Mouse (Mus musculus): Measurements from ENCODE around the gene Litaf.

Litaf gene

GRCm38 (mm10) chr16:10992090-10993031 lies 73.6 kb downstream of the Litaf start:
- peak; percentile 54 for DNase-seq (ENCODE audit: low read depth, low spot score)

DNA sequence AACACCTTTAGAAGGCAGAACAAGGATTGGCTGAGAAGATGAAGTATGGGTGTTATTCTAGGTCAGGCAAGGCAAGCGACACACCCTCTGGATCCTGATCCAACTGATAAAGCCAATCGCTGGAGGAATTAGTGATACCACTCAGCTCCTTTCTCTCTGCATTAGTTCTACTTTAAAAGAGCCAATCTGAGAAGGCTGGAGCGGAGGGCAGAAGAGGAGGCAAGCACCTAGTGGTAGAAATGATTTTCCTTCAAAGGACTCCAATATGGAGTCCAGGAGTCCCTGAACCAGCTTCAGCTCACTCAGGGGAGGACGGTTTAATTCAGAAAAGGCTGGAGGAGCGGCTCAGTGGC lies 74.2 kb downstream of the Litaf start:
- peak; percentile 41 for DNase-seq (ENCODE audit: low read depth, low spot score)

DNA sequence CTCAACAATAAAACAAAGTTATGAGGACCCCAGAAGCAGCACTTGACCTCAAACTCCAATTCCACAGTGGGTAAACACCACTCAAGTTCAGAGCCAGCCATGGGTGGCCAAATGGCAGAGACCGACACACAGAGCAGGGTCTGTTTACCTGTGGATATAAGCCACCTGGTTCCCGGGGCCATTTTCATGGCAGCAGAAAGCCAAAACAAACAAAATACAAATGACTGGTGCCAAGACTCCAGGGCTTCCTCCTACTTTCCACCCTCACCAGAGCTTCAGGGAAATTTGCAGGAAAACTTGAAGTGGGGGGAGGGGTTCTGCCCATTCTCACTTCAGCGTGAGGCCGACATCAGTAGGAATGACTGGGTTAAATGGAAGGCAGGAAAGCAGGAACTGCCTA lies 75.2 kb downstream of the Litaf start:
- no peak for DNase-seq (ENCODE audit: low read depth, low spot score)

DNA sequence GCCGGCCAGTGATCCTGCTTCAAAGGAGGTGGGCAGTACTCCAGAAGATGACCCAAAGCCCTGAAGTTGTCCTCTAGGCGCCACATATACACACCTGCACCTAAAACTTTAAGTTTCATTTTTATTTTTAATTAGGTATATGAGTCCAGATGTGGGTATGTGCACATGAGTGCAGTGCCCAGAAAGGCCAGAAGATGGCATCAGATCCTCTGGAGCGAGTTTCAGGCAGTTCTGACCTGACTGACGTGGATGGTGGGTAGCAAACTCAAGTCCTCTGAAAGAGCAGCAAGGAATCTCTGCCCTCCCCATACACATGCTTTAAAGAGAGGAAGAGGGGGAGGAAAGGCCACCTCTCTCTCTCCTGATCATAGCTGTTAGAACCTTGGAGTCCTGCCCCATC lies 76.1 kb downstream of the Litaf start:
- peak; percentile 58 for DNase-seq (ENCODE audit: low read depth, low spot score)

DNA sequence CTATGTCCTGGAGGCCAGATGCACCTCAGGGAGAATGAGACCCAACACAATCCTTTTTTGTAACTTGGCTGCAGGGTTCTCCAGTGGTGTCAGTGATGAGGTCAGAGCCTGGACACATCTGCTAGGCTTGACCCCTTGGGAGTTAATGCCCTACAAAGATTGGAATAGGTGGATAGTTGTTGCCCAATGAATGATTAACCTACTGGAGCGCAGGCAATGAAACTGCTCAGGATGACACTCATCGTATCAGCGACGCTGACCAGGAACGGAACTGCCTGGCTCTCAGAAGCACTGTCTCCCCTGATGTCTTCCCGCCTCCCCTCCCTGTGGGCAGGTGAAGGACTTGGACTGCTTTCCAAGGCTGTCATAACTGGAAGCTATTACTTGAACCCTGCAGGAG lies 76.6 kb downstream of the Litaf start:
- DNase-seq (ENCODE audit: low read depth, low spot score) = no peak

GRCm38 (mm10) chr16:10988261-10988660 lies 77.7 kb downstream of the Litaf start:
- DNase-seq (ENCODE audit: low read depth, low spot score) = no peak

DNA sequence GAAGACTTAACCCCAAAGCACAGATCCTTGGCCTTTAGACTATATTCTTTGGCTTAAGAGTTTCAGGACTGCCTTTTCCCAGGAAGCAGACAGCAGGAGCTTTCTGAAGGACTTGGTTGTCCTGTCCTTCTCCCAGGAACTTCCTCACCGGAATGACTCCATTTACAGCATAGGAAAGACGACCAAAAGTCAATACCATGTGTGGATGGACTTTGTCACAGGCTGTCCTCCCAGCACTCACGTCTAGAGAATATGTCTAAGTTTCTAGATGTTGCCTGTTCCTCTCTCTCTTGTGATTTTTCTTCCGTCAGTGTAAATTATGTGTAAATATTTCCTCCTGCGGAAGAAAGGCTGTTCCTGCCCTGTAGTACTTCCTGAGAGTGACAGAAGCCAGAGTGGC lies 81.4 kb downstream of the Litaf start:
- no peak for DNase-seq (ENCODE audit: low read depth, low spot score)

DNA sequence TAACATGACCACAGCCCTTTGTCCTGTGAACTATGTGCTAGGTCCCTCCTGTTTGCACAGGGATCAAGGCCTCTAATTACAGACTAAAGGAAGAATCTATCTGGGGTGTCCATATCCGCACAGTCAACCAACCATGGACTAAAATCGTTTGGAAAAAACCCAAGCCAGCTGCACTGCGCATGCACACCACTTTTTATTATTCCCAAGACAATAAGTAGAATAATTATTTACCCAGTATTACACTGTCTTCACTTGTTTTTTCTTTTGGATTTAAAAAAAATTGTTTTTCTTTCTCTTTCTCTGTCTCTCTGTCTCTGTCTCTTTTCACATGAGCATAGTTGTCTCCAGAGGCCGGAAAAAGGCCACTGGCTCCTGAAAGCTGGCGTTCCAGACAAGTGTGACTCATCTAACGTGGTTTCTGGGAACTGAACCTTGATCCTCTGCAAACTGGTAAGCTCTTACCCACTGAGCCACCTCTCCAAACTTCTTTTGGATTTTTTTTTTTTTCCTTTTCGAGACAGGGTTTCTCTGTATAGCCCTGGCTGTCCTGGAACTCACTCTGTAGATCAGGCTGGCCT lies 84.4 kb downstream of the Litaf start:
- DNase-seq (ENCODE audit: low read depth, low spot score) = no peak

DNA sequence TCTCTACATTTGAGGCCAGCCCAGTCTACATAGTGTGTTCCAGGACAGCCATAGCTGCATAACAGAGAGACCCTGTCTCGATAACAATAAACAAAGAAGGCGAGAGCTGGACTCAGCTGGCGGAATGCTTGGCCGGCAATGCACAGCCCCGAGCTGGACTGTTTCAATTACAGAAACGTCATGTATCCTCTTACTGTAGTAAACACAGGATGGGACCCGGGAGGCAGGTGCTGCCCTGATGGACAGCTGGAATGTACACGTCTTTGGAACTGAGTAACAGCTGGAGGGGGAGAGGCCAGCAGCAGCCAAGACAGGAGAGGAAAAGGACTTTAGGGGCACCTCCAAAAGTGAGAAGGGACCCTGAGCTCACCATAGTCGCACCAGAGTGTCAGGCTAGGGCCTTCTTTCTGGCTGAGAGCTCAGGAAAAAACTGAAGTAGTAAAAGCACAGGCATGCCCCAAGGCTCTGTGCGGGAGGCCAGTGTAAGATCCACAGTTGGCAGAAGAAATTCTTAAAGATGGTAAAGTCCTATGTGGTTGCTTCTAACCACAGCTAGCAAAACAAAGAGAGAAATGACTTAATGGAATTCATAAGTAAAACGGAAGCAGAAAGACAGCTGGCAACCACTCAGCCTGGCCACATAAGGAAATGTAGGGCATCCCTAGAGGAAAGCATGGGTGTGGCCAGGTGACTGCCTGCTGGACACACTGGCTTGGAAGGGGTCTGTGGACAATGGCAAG lies 86.7 kb downstream of the Litaf start:
- DNase-seq (ENCODE audit: low read depth, low spot score) = peak; percentile 46

GRCm38 (mm10) chr16:10977877-10978276 lies 88.1 kb downstream of the Litaf start:
- no peak for DNase-seq (ENCODE audit: low read depth, low spot score)

GRCm38 (mm10) chr16:10976202-10976631 lies 89.7 kb downstream of the Litaf start:
- peak; percentile 30 for DNase-seq (ENCODE audit: low read depth, low spot score)

GRCm38 (mm10) chr16:10974939-10975338 lies 91.0 kb downstream of the Litaf start:
- DNase-seq (ENCODE audit: low read depth, low spot score) = peak; percentile 21

DNA sequence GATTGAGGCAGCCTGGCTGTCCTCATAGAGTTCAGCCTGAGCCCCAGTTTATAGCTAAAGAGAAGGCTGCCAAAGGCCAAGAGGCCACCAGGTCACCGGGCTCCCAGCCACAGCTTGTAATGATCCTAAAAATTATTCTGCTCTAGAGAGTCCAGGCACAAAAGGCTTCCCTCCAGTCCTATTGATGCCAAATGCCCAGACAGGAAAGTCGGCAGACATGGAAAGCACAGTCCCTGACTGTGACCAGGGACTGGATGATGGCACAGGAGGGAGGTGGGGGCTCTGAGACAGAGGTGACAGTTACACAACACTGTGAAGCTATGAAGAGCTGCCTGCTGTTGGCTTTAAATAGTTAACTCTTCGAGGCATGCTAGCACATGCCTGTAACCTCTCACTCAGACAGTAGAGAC lies 91.9 kb downstream of the Litaf start:
- DNase-seq (ENCODE audit: low read depth, low spot score) = no peak

GRCm38 (mm10) chr16:10972259-10972658 lies 93.7 kb downstream of the Litaf start:
- no peak for DNase-seq (ENCODE audit: low read depth, low spot score)

DNA sequence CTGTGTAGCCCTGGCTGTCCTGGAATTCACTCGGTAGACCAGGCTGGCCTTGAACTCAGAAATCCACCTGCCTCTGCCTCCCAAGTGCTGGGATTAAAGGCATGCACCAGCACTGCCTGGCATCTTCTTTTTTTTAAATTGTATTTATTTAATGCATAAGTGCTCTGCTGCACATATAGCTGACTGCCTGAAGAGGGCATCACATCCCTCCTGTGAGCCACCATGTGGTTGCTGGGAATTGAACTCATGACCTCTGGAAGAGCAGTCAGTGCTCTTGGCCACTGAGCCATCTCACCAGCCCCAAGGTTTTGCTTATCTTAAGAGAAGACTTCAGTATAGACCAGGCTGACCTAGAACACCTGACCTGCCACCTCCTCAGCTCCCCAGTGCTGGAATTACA lies 96.0 kb downstream of the Litaf start:
- peak; percentile 19 for DNase-seq (ENCODE audit: low read depth, low spot score)

DNA sequence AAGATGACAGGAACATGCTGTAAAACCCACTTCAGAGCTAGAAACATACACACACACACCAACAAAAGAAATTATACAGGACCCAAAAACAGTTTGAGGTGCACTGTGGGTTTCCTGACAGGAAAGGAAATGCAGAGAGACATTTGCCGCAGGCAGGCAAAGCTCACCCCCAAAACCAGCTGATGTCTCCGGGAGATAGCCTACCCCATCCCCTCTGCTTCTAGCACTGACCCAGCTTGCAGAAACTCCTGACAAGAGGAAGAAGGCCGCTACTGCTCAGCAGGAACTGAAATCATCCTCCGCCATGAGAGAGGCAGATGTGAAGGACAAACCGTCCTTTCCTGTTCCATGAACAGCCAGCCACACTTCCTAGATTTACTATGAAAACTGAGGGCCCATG lies 96.6 kb downstream of the Litaf start:
- peak; percentile 27 for DNase-seq (ENCODE audit: low read depth, low spot score)

GRCm38 (mm10) chr16:10968299-10968698 lies 97.7 kb downstream of the Litaf start:
- DNase-seq (ENCODE audit: low read depth, low spot score) = no peak

DNA sequence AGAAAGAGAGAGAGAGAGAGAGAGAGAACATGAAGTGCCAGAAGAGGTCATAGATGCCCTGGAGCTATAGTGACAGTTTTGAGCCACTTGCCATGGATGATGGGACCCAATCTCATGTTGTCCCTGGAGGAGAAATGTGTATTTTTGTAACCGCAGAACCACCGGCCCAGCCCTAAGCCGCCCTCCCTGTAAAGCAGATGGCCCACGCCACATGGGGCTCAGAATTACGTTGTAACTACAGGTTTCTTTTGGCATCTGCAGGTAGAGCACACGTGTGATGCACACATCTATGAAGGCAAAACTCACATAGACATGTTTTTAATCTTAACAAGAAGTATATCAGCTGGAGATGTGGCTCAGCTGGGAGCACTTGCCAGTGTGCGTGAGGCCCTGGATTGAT lies 98.2 kb downstream of the Litaf start:
- DNase-seq (ENCODE audit: low read depth, low spot score) = no peak

- DNase-seq (ENCODE audit: low read depth, low spot score) = no peak
These were observed 98.9 kb downstream of the Litaf start for GRCm38 (mm10) chr16:10967013-10967412.

DNA sequence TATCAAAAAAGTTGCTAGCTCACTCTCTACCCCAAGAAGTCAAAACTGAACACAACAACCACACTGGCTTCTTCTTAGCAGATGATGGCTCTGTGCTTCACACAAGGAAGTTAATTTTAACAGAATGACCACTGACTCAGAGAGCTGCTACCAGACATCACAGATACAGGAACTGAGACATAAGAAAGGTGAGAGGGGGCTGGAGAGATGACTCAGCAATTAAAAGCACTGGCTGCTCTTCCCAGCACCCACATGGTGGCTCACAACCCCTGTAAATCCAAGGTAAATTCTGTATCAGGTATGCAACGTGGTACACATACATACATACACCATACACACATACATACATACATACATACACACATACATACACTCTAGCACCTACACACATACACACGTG lies 100.9 kb downstream of the Litaf start:
- no peak for DNase-seq (ENCODE audit: low read depth, low spot score)

GRCm38 (mm10) chr16:10960916-10961315 lies 105.0 kb downstream of the Litaf start:
- DNase-seq (ENCODE audit: low read depth, low spot score) = no peak

- DNase-seq (ENCODE audit: low read depth, low spot score) = no peak
These were observed 107.1 kb downstream of the Litaf start for GRCm38 (mm10) chr16:10958763-10959440.

Data from CD4-positive, CD25-positive, alpha-beta regulatory T cell, adult 2 months (primary cell).